Mouse (Mus musculus): ENCODE data around the gene Kansl3. TPM values are rescaled to one million over a fixed set of nuclear protein-coding genes. Genes with fewer than 3 reads are reported as not detected.

Kansl3 gene
- polyA plus RNA-seq, 1 experiment from 2014 or later, result 40.8 TPM

GRCm38 (mm10) chr1:36331743-36332142 lies 37.2 kb downstream of the Kansl3 start:
- H3K9me3 ChIP-seq (ENCODE audit: control insufficient read depth, low read length), result no peaks in the 10 kb centered on the region
- 75% methylated on average over 6 of the region's 6 CpGs for WGBS
- H3K4me2 ChIP-seq (ENCODE audit: low read length), result no peak overlapping the region
- H3K4me3 ChIP-seq (ENCODE audit: control insufficient read depth in 1 of 2, insufficient read depth in 1 of 2, low read depth in 1 of 2, low read length in 2 of 2), result no peak overlapping the region
- peaks cover 5 to 20% of the 10 kb centered on the region in 2 experiments for H3K4me1 ChIP-seq (ENCODE audit: control insufficient read depth in 2 of 2, insufficient read depth in 2 of 2, low read length in 2 of 2)
- no peak for ATAC-seq (ENCODE audit: insufficient number of reproducible peaks, insufficient read depth, low FRiP score, low read depth)
- no peaks in the 10 kb centered on the region for H3K27me3 ChIP-seq (ENCODE audit: control insufficient read depth, insufficient read depth, low read length)
- peaks cover 54% of the 10 kb centered on the region for H3K36me3 ChIP-seq (ENCODE audit: control insufficient read depth, insufficient read depth, low read length)
- H3K27ac ChIP-seq (replicated peaks in 1 of 2; ENCODE audit: control insufficient read depth in 1 of 2, insufficient read depth in 1 of 2, low read depth in 2 of 2, low read length in 2 of 2), result no peak overlapping the region
- H3K9ac ChIP-seq (ENCODE audit: low read length), result no peak overlapping the region

- ATAC-seq (ENCODE audit: insufficient number of reproducible peaks, insufficient read depth, low FRiP score, low read depth), result no peak
- Histone ChIP-seq H3K4me3 (ENCODE audit: control insufficient read depth in 1 of 2, insufficient read depth in 1 of 2, low read depth in 1 of 2, low read length in 2 of 2) (no peak overlapping the region), H3K27ac (replicated peaks in 1 of 2; ENCODE audit: control insufficient read depth in 1 of 2, insufficient read depth in 1 of 2, low read depth in 2 of 2, low read length in 2 of 2) (no peak overlapping the region), H3K36me3 (ENCODE audit: control insufficient read depth, insufficient read depth, low read length) (peaks cover 31% of the 10 kb centered on the region), H3K4me1 (ENCODE audit: control insufficient read depth in 2 of 2, insufficient read depth in 2 of 2, low read length in 2 of 2) (peaks cover 4 to 21% of the 10 kb centered on the region in 2 experiments; a peak in 2 of 4 replicates), H3K9ac (ENCODE audit: low read length) (no peak overlapping the region), H3K4me2 (ENCODE audit: low read length) (no peak overlapping the region), H3K9me3 (ENCODE audit: control insufficient read depth, low read length) (no peaks in the 10 kb centered on the region), H3K27me3 (ENCODE audit: control insufficient read depth, insufficient read depth, low read length) (no peaks in the 10 kb centered on the region)
- 88% methylated on average over 2 of the region's 2 CpGs for WGBS
These were observed 42.2 kb downstream of the Kansl3 start for GRCm38 (mm10) chr1:36326815-36327214.

DNA sequence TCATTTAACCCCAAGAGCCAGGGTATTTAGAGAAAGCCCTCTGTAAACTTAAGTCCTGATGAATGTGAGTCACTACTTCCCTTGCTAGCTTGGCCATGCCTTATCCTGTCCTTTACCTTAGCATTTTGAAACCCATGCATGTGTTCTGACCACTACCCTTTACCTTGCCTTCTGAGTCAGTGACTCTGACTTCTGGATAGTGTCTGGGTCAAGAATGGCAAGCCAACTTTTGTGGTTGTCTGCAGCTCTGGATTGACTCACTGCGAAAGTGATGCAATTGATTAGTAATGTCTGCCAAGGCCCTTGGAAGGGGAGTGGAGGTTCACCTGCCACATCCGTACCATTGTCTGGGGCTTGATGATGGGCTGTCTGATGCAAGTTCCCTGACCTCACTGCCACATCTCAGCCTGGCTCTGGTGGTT lies 43.1 kb downstream of the Kansl3 start:
- Histone ChIP-seq H3K27ac (replicated peaks in 1 of 2; ENCODE audit: control insufficient read depth in 1 of 2, insufficient read depth in 1 of 2, low read depth in 2 of 2, low read length in 2 of 2) (no peak overlapping the region), H3K4me1 (ENCODE audit: control insufficient read depth in 2 of 2, insufficient read depth in 2 of 2, low read length in 2 of 2) (peaks cover 4 to 21% of the 10 kb centered on the region in 2 experiments; a peak in 2 of 4 replicates), H3K9ac (ENCODE audit: low read length) (no peak overlapping the region), H3K36me3 (ENCODE audit: control insufficient read depth, insufficient read depth, low read length) (peaks cover 30% of the 10 kb centered on the region), H3K4me2 (ENCODE audit: low read length) (no peak overlapping the region), H3K27me3 (ENCODE audit: control insufficient read depth, insufficient read depth, low read length) (no peaks in the 10 kb centered on the region), H3K9me3 (ENCODE audit: control insufficient read depth, low read length) (no peaks in the 10 kb centered on the region), H3K4me3 (ENCODE audit: control insufficient read depth in 1 of 2, insufficient read depth in 1 of 2, low read depth in 1 of 2, low read length in 2 of 2) (no peak overlapping the region)
- ATAC-seq (ENCODE audit: insufficient number of reproducible peaks, insufficient read depth, low FRiP score, low read depth), result no peak
- 85% methylated on average over 2 of the region's 2 CpGs for WGBS

DNA sequence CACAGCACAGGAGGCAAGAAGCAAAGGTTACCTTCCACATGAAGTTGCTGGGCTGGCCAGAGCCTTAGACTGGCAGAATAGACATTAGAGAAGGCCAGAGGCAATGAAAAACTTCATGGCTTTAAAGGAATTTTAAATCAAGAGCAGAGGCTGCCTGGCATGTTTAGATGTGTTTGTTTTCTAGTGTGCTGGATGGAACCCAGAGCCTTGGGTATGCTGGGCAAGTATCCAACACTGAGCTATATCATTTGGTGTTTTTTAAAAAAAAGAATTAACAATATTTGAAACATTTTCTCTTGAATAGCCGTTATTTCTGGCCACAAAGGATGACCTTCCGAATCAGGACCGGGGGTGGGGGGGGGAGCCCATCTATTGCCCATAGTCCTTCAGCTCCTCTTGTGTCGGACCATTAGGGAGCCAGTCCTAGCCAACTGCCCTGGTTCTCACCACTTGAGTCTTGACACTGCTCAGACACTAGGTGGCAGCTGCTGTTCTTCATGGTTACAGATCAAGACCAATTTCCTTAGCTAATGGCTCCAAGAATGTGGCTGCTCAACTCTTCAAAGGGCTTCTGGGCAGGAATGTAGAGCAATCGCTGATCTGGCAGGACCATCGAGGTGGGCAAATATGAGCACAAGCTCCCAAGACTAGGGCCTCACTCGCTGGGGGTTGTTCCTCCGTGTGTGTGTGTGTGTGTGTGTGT lies 45.1 kb downstream of the Kansl3 start:
- Histone ChIP-seq H3K4me3 (ENCODE audit: control insufficient read depth in 1 of 2, insufficient read depth in 1 of 2, low read depth in 1 of 2, low read length in 2 of 2) (no peak overlapping the region), H3K4me2 (ENCODE audit: low read length) (no peak overlapping the region), H3K4me1 (ENCODE audit: control insufficient read depth in 2 of 2, insufficient read depth in 2 of 2, low read length in 2 of 2) (peaks cover 4 to 16% of the 10 kb centered on the region in 2 experiments; a peak in 2 of 4 replicates), H3K9me3 (ENCODE audit: control insufficient read depth, low read length) (no peaks in the 10 kb centered on the region), H3K27me3 (ENCODE audit: control insufficient read depth, insufficient read depth, low read length) (no peaks in the 10 kb centered on the region), H3K27ac (replicated peaks in 1 of 2; ENCODE audit: control insufficient read depth in 1 of 2, insufficient read depth in 1 of 2, low read depth in 2 of 2, low read length in 2 of 2) (no peak overlapping the region), H3K36me3 (ENCODE audit: control insufficient read depth, insufficient read depth, low read length) (peaks cover 40% of the 10 kb centered on the region), H3K9ac (ENCODE audit: low read length) (no peak overlapping the region)
- WGBS, result 34% methylated on average over 8 of the region's 8 CpGs
- peak; percentile 25; the same call in 1 of the 2 replicates for ATAC-seq (ENCODE audit: insufficient number of reproducible peaks, insufficient read depth, low FRiP score, low read depth)

DNA sequence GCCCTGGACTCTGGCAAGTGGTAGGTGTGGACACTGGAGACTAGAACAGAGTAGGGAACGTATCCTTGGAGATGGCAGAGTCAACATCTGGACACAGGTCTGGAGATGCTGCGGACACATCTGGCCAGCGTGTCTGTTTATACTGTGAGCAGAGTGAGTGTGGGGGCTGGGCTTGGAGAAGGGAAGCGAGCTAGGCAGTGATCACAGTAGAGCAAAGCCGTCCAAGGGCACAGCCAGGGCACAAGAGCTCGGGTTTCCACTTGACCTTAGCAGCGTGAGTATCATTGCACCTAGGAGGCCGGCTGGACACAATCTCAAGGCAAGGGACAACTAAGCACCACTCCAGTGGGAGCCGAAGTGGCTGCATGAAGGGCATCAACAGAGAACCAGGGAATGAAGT lies 45.9 kb downstream of the Kansl3 start:
- no peak overlapping the region; the same call in 1 of the 2 replicates for H3K9ac ChIP-seq (ENCODE audit: low read length)
- no peak for ATAC-seq (ENCODE audit: insufficient number of reproducible peaks, insufficient read depth, low FRiP score, low read depth)
- no peak overlapping the region for H3K4me3 ChIP-seq (ENCODE audit: control insufficient read depth in 1 of 2, insufficient read depth in 1 of 2, low read depth in 1 of 2, low read length in 2 of 2)
- H3K9me3 ChIP-seq (ENCODE audit: control insufficient read depth, low read length), result no peaks in the 10 kb centered on the region
- H3K4me2 ChIP-seq (ENCODE audit: low read length), result no peak overlapping the region
- 57% methylated on average over 9 of the region's 9 CpGs for WGBS
- H3K27me3 ChIP-seq (ENCODE audit: control insufficient read depth, insufficient read depth, low read length), result no peaks in the 10 kb centered on the region
- peaks cover 4 to 13% of the 10 kb centered on the region in 2 experiments; a peak in 1 of 4 replicates for H3K4me1 ChIP-seq (ENCODE audit: control insufficient read depth in 2 of 2, insufficient read depth in 2 of 2, low read length in 2 of 2)
- no peak overlapping the region for H3K27ac ChIP-seq (replicated peaks in 1 of 2; ENCODE audit: control insufficient read depth in 1 of 2, insufficient read depth in 1 of 2, low read depth in 2 of 2, low read length in 2 of 2)
- H3K36me3 ChIP-seq (ENCODE audit: control insufficient read depth, insufficient read depth, low read length), result peaks cover 48% of the 10 kb centered on the region

- H3K9me3 ChIP-seq (ENCODE audit: control insufficient read depth, low read length), result no peaks in the 10 kb centered on the region
- H3K27me3 ChIP-seq (ENCODE audit: control insufficient read depth, insufficient read depth, low read length), result no peaks in the 10 kb centered on the region
- no peak overlapping the region for H3K4me3 ChIP-seq (ENCODE audit: control insufficient read depth in 1 of 2, insufficient read depth in 1 of 2, low read depth in 1 of 2, low read length in 2 of 2)
- peaks cover 52% of the 10 kb centered on the region for H3K36me3 ChIP-seq (ENCODE audit: control insufficient read depth, insufficient read depth, low read length)
- H3K4me1 ChIP-seq (ENCODE audit: control insufficient read depth in 2 of 2, insufficient read depth in 2 of 2, low read length in 2 of 2), result peaks cover 4 to 13% of the 10 kb centered on the region in 2 experiments; a peak in 1 of 4 replicates
- no peak overlapping the region for H3K27ac ChIP-seq (replicated peaks in 1 of 2; ENCODE audit: control insufficient read depth in 1 of 2, insufficient read depth in 1 of 2, low read depth in 2 of 2, low read length in 2 of 2)
- no peak overlapping the region for H3K9ac ChIP-seq (ENCODE audit: low read length)
- WGBS, result 71% methylated on average over 11 of the region's 11 CpGs
- H3K4me2 ChIP-seq (ENCODE audit: low read length), result no peak overlapping the region
- ATAC-seq (ENCODE audit: insufficient number of reproducible peaks, insufficient read depth, low FRiP score, low read depth), result no peak
These were observed 47.0 kb downstream of the Kansl3 start for GRCm38 (mm10) chr1:36321829-36322573.

DNA sequence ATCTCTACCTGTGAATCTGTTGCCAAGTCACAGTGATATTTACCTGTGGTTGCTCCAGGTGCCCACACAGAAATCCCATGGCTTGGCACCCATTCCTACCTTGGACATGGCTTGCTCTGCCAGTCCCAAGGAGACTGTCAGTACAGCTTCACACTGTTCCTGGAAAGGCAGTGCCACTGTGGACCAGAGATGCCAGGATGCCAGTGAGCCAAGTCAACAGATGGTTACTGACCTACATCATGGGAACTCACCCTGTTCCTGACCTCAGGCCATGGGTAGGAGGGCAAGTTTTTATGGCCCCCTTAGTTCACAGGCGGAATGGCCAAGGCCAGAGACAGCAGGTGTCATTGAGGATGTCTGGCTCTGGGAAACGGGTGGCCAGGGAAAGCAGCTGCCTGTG lies 47.8 kb downstream of the Kansl3 start:
- Histone ChIP-seq H3K4me1 (ENCODE audit: control insufficient read depth in 2 of 2, insufficient read depth in 2 of 2, low read length in 2 of 2) (peaks cover 4 to 13% of the 10 kb centered on the region in 2 experiments; a peak in 1 of 4 replicates), H3K4me3 (ENCODE audit: control insufficient read depth in 1 of 2, insufficient read depth in 1 of 2, low read depth in 1 of 2, low read length in 2 of 2) (no peak overlapping the region), H3K9ac (ENCODE audit: low read length) (no peak overlapping the region), H3K27ac (replicated peaks in 1 of 2; ENCODE audit: control insufficient read depth in 1 of 2, insufficient read depth in 1 of 2, low read depth in 2 of 2, low read length in 2 of 2) (no peak overlapping the region), H3K36me3 (ENCODE audit: control insufficient read depth, insufficient read depth, low read length) (peaks cover 60% of the 10 kb centered on the region), H3K9me3 (ENCODE audit: control insufficient read depth, low read length) (no peaks in the 10 kb centered on the region), H3K4me2 (ENCODE audit: low read length) (no peak overlapping the region), H3K27me3 (ENCODE audit: control insufficient read depth, insufficient read depth, low read length) (no peaks in the 10 kb centered on the region)
- no peak for ATAC-seq (ENCODE audit: insufficient number of reproducible peaks, insufficient read depth, low FRiP score, low read depth)
- 78% methylated on average over 2 of the region's 2 CpGs for WGBS
